Mouse (Mus musculus) neural tube, embryonic 10.5 days (tissue): ENCODE measurements around the gene Efemp1.

Experiments used
- DNase-seq: peaks from one replicate; pipeline ENCODE4 v3.0.0-alpha.2; 2017; ENCODE audit warnings: low spot score; ENCODE audit errors: extremely low spot score

The Efemp1 gene

GRCm38 (mm10) chr11:28934449-28934848, 81.4 kb downstream of the Efemp1 start:
- DNase-seq: no peak

GRCm38 (mm10) chr11:28939651-28940050, 86.6 kb downstream of the Efemp1 start:
- DNase-seq: no peak

- DNase-seq: no peak
These were observed 98.7 kb downstream of the Efemp1 start for GRCm38 (mm10) chr11:28951586-28952210.

GRCm38 (mm10) chr11:28954673-28955304, 101.8 kb downstream of the Efemp1 start:
- DNase-seq: no peak

- no peak for DNase-seq
These were observed 102.3 kb downstream of the Efemp1 start for GRCm38 (mm10) chr11:28955305-28955701.

- no peak for DNase-seq
These were observed 108.4 kb downstream of the Efemp1 start for GRCm38 (mm10) chr11:28961381-28961780.
